Mouse (Mus musculus): Measurements from ENCODE around the gene Ehbp1l1.

Ehbp1l1 gene

DNA sequence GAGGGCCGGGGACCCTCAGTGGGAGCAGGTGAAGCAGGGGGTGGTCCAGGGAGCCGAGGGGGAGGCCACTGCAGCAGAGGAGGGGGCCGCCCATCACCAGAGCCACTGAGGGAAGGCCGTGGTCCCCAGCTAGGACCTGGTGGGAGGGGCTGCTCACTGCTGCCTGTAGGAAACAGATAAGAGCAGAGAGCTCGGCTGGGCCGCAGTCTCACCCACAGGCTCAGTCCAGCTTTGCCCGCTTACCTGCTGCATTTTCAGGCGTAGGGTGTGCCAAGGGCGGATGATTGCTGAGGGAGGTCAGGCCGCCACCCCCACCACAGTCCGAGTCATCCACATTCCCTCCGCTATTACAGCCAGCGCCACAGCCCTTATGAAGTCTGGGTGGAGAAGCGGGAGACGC, 60.7 kb downstream of the Ehbp1l1 start:
- DNase-seq = no peak

GRCm38 (mm10) chr19:5664669-5665257, 61.4 kb downstream of the Ehbp1l1 start:
- DNase-seq = no peak

DNA sequence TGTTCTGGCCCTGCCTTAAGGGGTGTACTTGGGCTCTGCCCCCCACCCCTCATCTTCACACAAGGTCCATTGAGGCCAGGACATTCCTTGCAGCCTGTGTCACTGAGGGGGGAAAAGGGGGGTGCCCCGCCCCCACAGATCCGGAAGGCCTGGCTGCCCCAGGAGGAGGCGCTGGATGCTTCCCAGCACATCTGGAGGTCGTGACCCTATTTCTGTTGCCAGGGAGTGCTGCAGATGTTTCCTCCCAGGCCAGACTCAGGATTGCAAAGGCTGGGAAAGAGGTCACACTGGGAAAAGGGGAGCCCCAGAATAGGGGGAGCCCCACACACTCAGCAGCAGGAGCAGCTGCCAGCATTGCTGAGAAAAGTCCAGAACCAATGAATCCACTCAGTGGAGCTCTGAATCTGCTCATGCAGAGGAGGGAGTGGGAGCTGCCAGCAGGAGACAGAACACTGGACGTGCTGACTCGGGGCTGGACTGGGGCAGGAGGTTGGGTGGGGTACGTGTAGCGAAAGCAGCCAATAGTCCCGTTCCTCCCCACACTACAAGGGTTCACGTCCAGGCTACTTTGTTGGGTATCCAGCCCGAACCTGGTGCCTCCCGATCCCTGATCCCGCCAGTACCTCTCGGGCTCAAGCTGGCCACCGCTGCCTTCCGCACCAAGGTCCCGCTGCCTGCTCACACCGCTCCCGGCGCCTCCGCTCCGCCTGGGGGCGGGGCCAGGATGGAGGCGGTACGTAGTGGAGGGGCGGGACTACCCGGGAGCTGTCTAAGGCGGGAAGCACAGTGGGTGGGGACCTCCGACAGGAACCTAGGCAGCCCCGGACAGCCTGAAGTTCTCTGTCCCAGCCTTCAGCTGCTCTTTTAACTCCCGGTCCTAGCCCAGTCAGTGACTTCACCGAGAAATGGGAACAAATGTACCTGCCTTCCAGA, 62.9 kb downstream of the Ehbp1l1 start, which contains the start of gene Sipa1:
Gene Sipa1 (minus strand): TSS at position 727 of the 933 bp plus-strand sequence.
- peak; percentile 55 for DNase-seq

DNA sequence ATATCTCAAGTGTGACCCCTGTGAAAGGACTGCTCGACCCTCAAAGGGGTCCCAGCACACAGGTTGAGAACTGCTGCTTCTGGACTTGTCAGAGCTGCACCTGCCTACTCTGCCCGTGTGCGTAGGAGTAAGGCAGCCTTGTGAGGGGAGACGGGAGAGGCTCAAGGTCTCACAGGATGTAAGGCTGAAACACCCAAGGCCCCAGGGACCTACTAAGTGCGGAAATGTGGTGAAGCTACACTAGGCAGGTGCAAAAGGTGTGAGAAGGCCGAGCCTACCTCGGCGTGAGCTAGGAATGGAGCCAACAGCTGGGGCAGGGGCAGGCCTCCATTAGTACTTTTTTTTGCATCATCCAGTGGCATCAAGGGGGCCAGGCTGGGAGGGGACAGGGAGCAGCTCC, 63.8 kb downstream of the Ehbp1l1 start:
- no peak for DNase-seq

DNA sequence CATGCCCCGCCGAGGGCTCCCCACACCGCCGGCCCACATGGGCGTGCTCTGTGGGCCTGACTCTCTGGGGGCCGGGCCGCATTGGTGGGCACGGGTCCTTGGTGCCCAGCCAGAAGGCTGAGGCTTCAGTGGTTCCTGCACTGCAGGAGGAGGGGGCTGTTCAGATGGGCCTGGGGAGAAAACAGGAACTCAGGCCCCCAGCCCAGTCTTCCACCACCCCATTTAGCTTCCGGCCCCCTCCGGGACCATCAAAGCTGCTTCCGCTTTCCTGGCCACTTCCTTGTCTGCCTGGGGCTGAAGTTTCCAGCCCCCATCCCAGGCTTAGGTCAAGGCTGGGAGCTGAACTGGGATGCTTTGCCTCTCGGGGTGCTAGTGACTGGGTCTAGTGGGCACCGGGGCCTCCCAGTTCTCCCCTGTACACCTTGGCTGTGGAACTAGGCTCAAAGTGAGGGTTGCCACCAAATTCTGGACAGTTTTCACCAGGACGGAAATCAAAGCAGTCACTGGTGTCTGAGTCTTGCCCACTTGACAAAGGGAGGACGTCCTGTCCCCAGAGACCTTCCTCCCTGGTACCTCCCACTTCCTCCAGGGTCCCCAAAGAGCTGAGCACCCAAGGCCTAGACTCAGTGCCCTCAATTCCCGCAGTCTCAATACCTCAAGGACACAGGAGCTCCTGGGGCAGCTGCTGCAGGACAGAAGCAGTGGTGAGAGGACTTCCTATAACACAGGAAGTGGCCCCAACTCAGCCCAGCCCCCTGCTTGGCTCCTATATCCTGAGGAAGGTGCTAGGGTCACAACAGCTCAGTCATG, 65.0 kb downstream of the Ehbp1l1 start:
- no peak for DNase-seq
